Mouse (Mus musculus) common myeloid progenitor, adult 5-6 weeks (primary cell): ENCODE measurements around the gene Zc3h12b. TPM values are rescaled to one million over a fixed set of nuclear protein-coding genes. Genes with fewer than 3 reads are reported as not detected.

Experiments
- total RNA-seq: library from RNA; stranded (forward); fragments of 200-1000, 187-1606 nt; gene quantifications from 2 replicates; pipeline ENCODE4 v1.2.3, GENCODE M21; 2017

Gene Zc3h12b
- total RNA-seq, 1 experiment from 2014 or later, result 3.4 TPM

Other genes starting within 250 kb of the Zc3h12b start
- gene Asb12, start 153.7 kb upstream of the Zc3h12b start, total RNA-seq, result not detected in 2 replicates
- not detected in 2 replicates for gene Pfn5, start 153.6 kb upstream of the Zc3h12b start, total RNA-seq
- gene Zc4h2, start 53.2 kb upstream of the Zc3h12b start, total RNA-seq, result 7.3 and 10.9 TPM in 2 replicates
- 44.4 and 50.4 TPM in 2 replicates for gene Las1l, start 245.3 kb downstream of the Zc3h12b start, total RNA-seq